Comparison of ENCODE assay signal across 8 mouse cellular contexts in the genomic region with DNA sequence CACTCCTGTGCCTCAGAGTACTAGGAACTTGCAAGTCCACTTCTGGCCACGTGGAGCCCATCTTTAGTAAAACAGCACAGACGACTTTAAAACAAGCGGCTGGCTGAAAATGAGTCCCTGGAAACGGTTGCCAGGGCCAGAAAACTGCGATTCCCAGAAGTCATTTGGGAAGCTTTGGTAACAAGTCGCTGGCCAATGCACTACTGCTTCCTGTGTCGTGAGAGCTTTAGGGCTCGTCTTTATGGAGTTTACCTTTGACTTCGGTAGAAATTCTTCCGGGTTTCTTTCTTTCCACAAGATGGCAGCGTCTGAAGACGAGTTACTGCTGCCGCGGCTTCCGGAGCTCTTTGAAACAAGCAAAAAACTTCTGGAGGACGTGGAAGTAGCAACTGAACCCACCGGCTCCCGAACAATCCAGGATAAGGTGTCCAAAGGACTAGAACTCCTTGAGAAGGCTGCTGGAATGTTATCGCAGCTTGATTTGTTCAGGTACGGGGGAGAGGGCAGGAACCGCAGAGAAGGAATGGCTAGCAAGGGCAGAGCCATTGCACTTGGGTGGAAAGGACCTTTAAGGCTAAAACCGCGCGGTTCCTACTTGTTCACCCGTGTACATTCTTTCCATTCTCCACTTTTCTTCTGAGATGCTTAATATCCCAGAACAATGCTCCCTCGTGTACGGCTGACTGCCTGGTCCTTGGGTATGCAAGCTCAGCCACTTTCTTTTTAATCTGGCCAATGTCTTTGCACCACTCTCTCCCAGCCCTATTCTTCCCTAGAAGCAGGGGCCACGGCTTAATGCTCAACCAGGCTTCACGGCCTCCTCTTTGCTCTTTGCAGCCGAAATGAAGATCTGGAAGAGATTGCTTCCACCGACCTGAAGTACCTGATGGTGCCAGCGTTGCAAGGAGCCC. TPM values are rescaled to one million over a fixed set of nuclear protein-coding genes. Genes with fewer than 3 reads are reported as not detected.
DNase-seq lines count a peak whose midpoint lies in the region; ATAC-seq and TF ChIP-seq lines count a peak whose summit lies in the region.

TSS of gene Igbp1 (plus strand) at position 224 of the 911 bp plus-strand sequence.

- H3K9ac ChIP-seq in heart, embryonic 15.5 days: peak within 1 kb of the TSS; percentile 58
- H3K9ac ChIP-seq in liver, embryonic 14.5 days (replicated peaks): peak within 1 kb of the TSS; percentile 67
- peak within 1 kb of the TSS; percentile 52 for H3K9ac ChIP-seq in neural tube, embryonic 11.5 days (ENCODE audit: low read length)
- H3K9ac ChIP-seq in stomach, postnatal 0 days (ENCODE audit: low read length): peak within 1 kb of the TSS; percentile 59

- no peak for TF ChIP-seq CTCF in liver, embryonic 14.5 days (IDR thresholded peaks at IDR 0.05; ENCODE audit: low read depth)
- peak; percentile 53 for TF ChIP-seq CTCF in stomach, postnatal 0 days (IDR thresholded peaks at IDR 0.05; ENCODE audit: low read depth)

- DNase-seq in CD8-positive naive resting alpha-beta T cell, adult 2 months (ENCODE audit: low read depth in 2 of 2, low spot score in 2 of 2): peak; percentile 57 to 70
- DNase-seq in c-Kit-positive CD71-negative TER-119-negative erythroid progenitor cells, embryonic 14.5 days (ENCODE audit: low read depth): peak; percentile 56
- DNase-seq in forebrain, embryonic 10.5 days (ENCODE audit: extremely low spot score, low spot score): peak; percentile 77
- DNase-seq in kidney, postnatal 25 days: peak; percentile 81 to 92
- peak; percentile 65 to 71 (median 68) for DNase-seq in liver, embryonic 14.5 days (ENCODE audit: low read depth in 3 of 3, low spot score in 3 of 3)
- peak; percentile 82 for DNase-seq in neural tube, embryonic 11.5 days (ENCODE audit: low spot score)
- DNase-seq in stomach, postnatal 0 days (ENCODE audit: low spot score): peak; percentile 84

- ATAC-seq in heart, embryonic 15.5 days (replicated peaks; ENCODE audit: insufficient number of reproducible peaks, insufficient read depth, low FRiP score, low read depth): peak; percentile 84
- peak; percentile 91 for ATAC-seq in liver, embryonic 14.5 days (ENCODE audit: insufficient read depth)
- peak; percentile 96 for ATAC-seq in neural tube, embryonic 11.5 days (ENCODE audit: insufficient read depth, low FRiP score, low TSS enrichment)
- peak; percentile 98 for ATAC-seq in stomach, postnatal 0 days (ENCODE audit: low FRiP score, low TSS enrichment)

- TF ChIP-seq EP300 in liver, embryonic 14.5 days (IDR thresholded peaks at IDR 0.05; ENCODE audit: low read depth): no peak
- no peak for TF ChIP-seq EP300 in stomach, postnatal 0 days (optimal IDR thresholded peaks at IDR 0.05)

- peaks cover 31% of the 10 kb centered on the region for H3K36me3 ChIP-seq in forebrain, embryonic 10.5 days (replicated peaks)
- H3K36me3 ChIP-seq in heart, embryonic 15.5 days: peaks cover 4% of the 10 kb centered on the region; the same call in 1 of the 2 replicates
- no peaks in the 10 kb centered on the region for H3K36me3 ChIP-seq in liver, embryonic 14.5 days (replicated peaks; ENCODE audit: control insufficient read depth, insufficient read depth, low read depth)
- H3K36me3 ChIP-seq in neural tube, embryonic 11.5 days (ENCODE audit: control insufficient read depth, insufficient read depth, low read length): no peaks in the 10 kb centered on the region
- no peaks in the 10 kb centered on the region for H3K36me3 ChIP-seq in stomach, postnatal 0 days (ENCODE audit: control insufficient read depth, insufficient read depth, low read length)

- H3K9me3 ChIP-seq in forebrain, embryonic 10.5 days: no peaks in the 10 kb centered on the region
- H3K9me3 ChIP-seq in heart, embryonic 15.5 days (replicated peaks): no peaks in the 10 kb centered on the region
- H3K9me3 ChIP-seq in liver, embryonic 14.5 days (ENCODE audit: control insufficient read depth, low read length): no peaks in the 10 kb centered on the region
- H3K9me3 ChIP-seq in neural tube, embryonic 11.5 days (ENCODE audit: control insufficient read depth, low read length): no peaks in the 10 kb centered on the region
- no peaks in the 10 kb centered on the region for H3K9me3 ChIP-seq in stomach, postnatal 0 days (ENCODE audit: control insufficient read depth, low read length)

- peak within 1 kb of the TSS; percentile 70 for H3K4me2 ChIP-seq in heart, embryonic 15.5 days
- H3K4me2 ChIP-seq in liver, embryonic 14.5 days (ENCODE audit: low read depth): peak within 1 kb of the TSS; percentile 67
- H3K4me2 ChIP-seq in neural tube, embryonic 11.5 days (ENCODE audit: low read depth): peak within 1 kb of the TSS; percentile 41
- peak within 1 kb of the TSS; percentile 54 for H3K4me2 ChIP-seq in stomach, postnatal 0 days (replicated peaks; ENCODE audit: low read depth)

- peaks cover 11% of the 10 kb centered on the region for H3K4me1 ChIP-seq in forebrain, embryonic 10.5 days
- H3K4me1 ChIP-seq in heart, embryonic 15.5 days (replicated peaks): 0 out of 2 replicates have a peak, but pooled peaks cover 2% of the 10 kb centered on the region
- H3K4me1 ChIP-seq in liver, embryonic 14.5 days (replicated peaks; ENCODE audit: control insufficient read depth in 2 of 2, insufficient read depth in 2 of 2, low read length in 1 of 2): no peaks in the 10 kb centered on the region
- H3K4me1 ChIP-seq in neural tube, embryonic 11.5 days (ENCODE audit: control insufficient read depth, insufficient read depth, low read length): no peaks in the 10 kb centered on the region
- no peaks in the 10 kb centered on the region for H3K4me1 ChIP-seq in stomach, postnatal 0 days (replicated peaks; ENCODE audit: control insufficient read depth, insufficient read depth)

- peaks cover 76% of the 10 kb centered on the region for H3K27me3 ChIP-seq in forebrain, embryonic 10.5 days (ENCODE audit: poor library complexity, severe bottlenecking)
- no peaks in the 10 kb centered on the region for H3K27me3 ChIP-seq in heart, embryonic 15.5 days
- H3K27me3 ChIP-seq in liver, embryonic 14.5 days (ENCODE audit: control insufficient read depth, insufficient read depth, low read length): no peaks in the 10 kb centered on the region
- H3K27me3 ChIP-seq in neural tube, embryonic 11.5 days (ENCODE audit: control insufficient read depth, insufficient read depth, low read length): no peaks in the 10 kb centered on the region
- H3K27me3 ChIP-seq in stomach, postnatal 0 days (ENCODE audit: control insufficient read depth, insufficient read depth, low read length): no peaks in the 10 kb centered on the region

- 16% methylated on average over 32 of the region's 32 CpGs for WGBS in forebrain, embryonic 10.5 days
- WGBS in heart, embryonic 15.5 days: 16% methylated on average over 32 of the region's 32 CpGs
- WGBS in liver, embryonic 14.5 days (ENCODE audit: insufficient replicate concordance): 10% methylated on average over 32 of the region's 32 CpGs
- WGBS in neural tube, embryonic 11.5 days: 19% methylated on average over 32 of the region's 32 CpGs
- 15% methylated on average over 32 of the region's 32 CpGs for WGBS in stomach, postnatal 0 days

- peak within 1 kb of the TSS; percentile 84 for H3K27ac ChIP-seq in forebrain, embryonic 10.5 days
- H3K27ac ChIP-seq in heart, embryonic 15.5 days: peak within 1 kb of the TSS; percentile 71
- H3K27ac ChIP-seq in liver, embryonic 14.5 days: no peak within 1 kb of the TSS
- H3K27ac ChIP-seq in neural tube, embryonic 11.5 days (ENCODE audit: low read depth, low read length): no peak within 1 kb of the TSS
- H3K27ac ChIP-seq in stomach, postnatal 0 days (replicated peaks): peak within 1 kb of the TSS; percentile 61; the same call in 1 of the 2 replicates

- H3K4me3 ChIP-seq in forebrain, embryonic 10.5 days: peak within 1 kb of the TSS; percentile 64
- peak within 1 kb of the TSS; percentile 71 for H3K4me3 ChIP-seq in heart, embryonic 15.5 days
- H3K4me3 ChIP-seq in liver, embryonic 14.5 days (ENCODE audit: insufficient read depth in 1 of 2, low read depth in 2 of 2, low read length in 2 of 2): peak within 1 kb of the TSS; percentile 68 to 95
- H3K4me3 ChIP-seq in neural tube, embryonic 11.5 days (ENCODE audit: low read depth, low read length): peak within 1 kb of the TSS; percentile 57
- peak within 1 kb of the TSS; percentile 59 for H3K4me3 ChIP-seq in stomach, postnatal 0 days (ENCODE audit: low read depth, low read length)

RNA-seq across cellular contexts. Expression of gene Igbp1, which starts in this region (rescaled TPM):
- polyA plus RNA-seq in forebrain, embryonic 10.5 days (2016; fragmentation: Nextera tagmentation; extraction: Ambion mirVana): 38.4 and 38.5 TPM in 2 replicates
- 25.0 and 25.1 TPM in 2 replicates for polyA plus RNA-seq in heart, embryonic 15.5 days (2015; fragmentation: Nextera tagmentation; extraction: Ambion mirVana)
- polyA plus RNA-seq in liver, embryonic 14.5 days (2012; rRNA removed): 16.2 and 26.3 TPM in 2 replicates
- polyA plus RNA-seq in liver, embryonic 14.5 days (2014; fragmentation: Nextera tagmentation; extraction: Ambion mirVana): 18.8 and 20.3 TPM in 2 replicates
- polyA plus RNA-seq in neural tube, embryonic 11.5 days (2014; fragmentation: Nextera tagmentation; extraction: Ambion mirVana): 39.8 and 44.8 TPM in 2 replicates
- 28.9 and 30.7 TPM in 2 replicates for polyA plus RNA-seq in stomach, postnatal 0 days (2015; fragmentation: Nextera tagmentation; extraction: Ambion mirVana)

Comparison
In these comparisons a context has a peak if more than half of its experiments do, and no peak if none do; other contexts are left out.
1. H3K27ac ChIP-seq: peak in forebrain, embryonic 10.5 days (single experiment), heart, embryonic 15.5 days (single experiment) and stomach, postnatal 0 days (single experiment); none in liver, embryonic 14.5 days (single experiment) and neural tube, embryonic 11.5 days (single experiment).
2. Peak in every context shown above with its lines, with median percentiles within 50 percentile points of each other: DNase-seq, H3K4me3 ChIP-seq, ATAC-seq, H3K4me2 ChIP-seq and H3K9ac ChIP-seq.